Mouse (Mus musculus) stomach, postnatal 0 days (tissue): ENCODE results near the gene Itpr3.

ENCODE experiments used
- CTCF ChIP-seq: IDR thresholded peaks from 2 replicates; pipeline ENCODE4 v1.5.1; 2016; ENCODE audit warnings: antibody characterized with exemption, low read depth, mild to moderate bottlenecking, moderate library complexity
- EP300 ChIP-seq: optimal IDR thresholded peaks from 2 replicates; pipeline ENCODE3; 2016; ENCODE audit warnings: antibody characterized with exemption

- TF ChIP-seq CTCF (no peak), EP300 (no peak)
Measured at GRCm38 (mm10) chr17:27064195-27064594, 7.1 kb downstream of the Itpr3 start.
